Mouse (Mus musculus) cerebellum, adult 2 months (tissue): ENCODE results near the gene Serping1. TPM values are rescaled to one million over a fixed set of nuclear protein-coding genes. Genes with fewer than 3 reads are reported as not detected.

ENCODE experiments used
- DNase-seq, 2 experiments: peaks; one replicate each; pipeline ENCODE4 v3.0.0; 2021
- H3K27ac ChIP-seq: fragments of 200-500 bp; 2 replicates; pipeline ENCODE4 v1.5.1; 2012; ENCODE audit warnings: low read length, control low read depth, inconsistent platforms; ENCODE audit not compliant: insufficient read depth
- H3K27me3 ChIP-seq: fragments of 200-500 bp; 2 replicates; pipeline ENCODE4 v1.6.1; 2012; ENCODE audit warnings: inconsistent platforms, mild to moderate bottlenecking, low read length, moderate library complexity; ENCODE audit not compliant: control insufficient read depth, insufficient read depth
- H3K4me1 ChIP-seq: fragments of 200-500 bp; 2 replicates; pipeline ENCODE4 v1.6.1; 2011; ENCODE audit warnings: low read length; ENCODE audit not compliant: control insufficient read depth, insufficient read depth
- H3K4me3 ChIP-seq: fragments of 200-500 bp; replicated peaks from 2 replicates; pipeline ENCODE3; 2011; ENCODE audit warnings: mild to moderate bottlenecking, low read depth, low read length, control low read depth; ENCODE audit not compliant: insufficient read depth
- CTCF ChIP-seq: fragments of 200-500 bp; IDR thresholded peaks from 2 replicates; pipeline ENCODE4 v1.5.1; 2011; ENCODE audit warnings: low read depth, mild to moderate bottlenecking, control low read depth, low read length, moderate library complexity, borderline replicate concordance; ENCODE audit not compliant: insufficient read depth
- POLR2A ChIP-seq: fragments of 200-500 bp; IDR thresholded peaks from 2 replicates; pipeline ENCODE4 v1.6.1; 2011; ENCODE audit warnings: low read length, control low read depth, borderline replicate concordance; ENCODE audit not compliant: insufficient read depth
- WGBS: fragments of 180-500 bp; shearing (Covaris S2); methylation state at CpG from one replicate; pipeline ENCODE4 v1.1.7; 2018; 5-methylcytosine and 5-hydroxymethylcytosine counted together
- polyA plus RNA-seq: library from polyadenylated mRNA; depleted of rRNA; stranded (reverse); fragments of >200 nt; gene quantifications from 2 replicates; pipeline ENCODE4 v1.2.3, GENCODE M21; 2012

Gene Serping1
- polyA plus RNA-seq, 1 experiment = 19.6 TPM

- no peak for DNase-seq
- H3K27me3 ChIP-seq = no peaks in the 10 kb centered on the region
- H3K27ac ChIP-seq = no peak overlapping the region
- TF ChIP-seq POLR2A (no peak), CTCF (no peak)
- WGBS = 91% methylated on average over 3 of the region's 3 CpGs
- H3K4me3 ChIP-seq = no peak overlapping the region
- H3K4me1 ChIP-seq = no peaks in the 10 kb centered on the region
These were observed 18.6 kb upstream of the Serping1 start for GRCm38 (mm10) chr2:84793871-84794270.

DNA sequence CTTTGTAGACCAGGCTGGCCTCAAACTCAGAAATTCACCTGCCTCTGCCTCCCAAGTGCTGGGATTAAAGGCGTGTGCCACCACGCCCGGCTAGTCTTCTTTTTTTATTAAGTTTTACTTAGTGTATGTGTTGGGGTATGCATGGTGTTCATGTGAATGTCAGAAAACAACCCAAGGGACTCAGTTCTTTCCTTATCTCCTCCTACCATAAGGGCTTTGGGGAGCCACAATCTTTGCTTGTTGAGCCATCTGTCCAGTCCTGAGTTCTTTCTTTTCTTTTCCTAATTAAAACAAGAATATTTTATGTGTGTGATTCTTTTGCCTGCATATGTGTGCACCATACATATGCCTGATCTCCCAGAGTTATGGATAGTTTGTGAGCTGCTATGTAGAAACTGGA is 17.9 kb upstream of the Serping1 start:
- 86% methylated on average over 3 of the region's 3 CpGs for WGBS

GRCm38 (mm10) chr2:84792516-84792915 is 17.3 kb upstream of the Serping1 start:
- no peak for DNase-seq
- WGBS = 70% methylated on average over 3 of the region's 3 CpGs

More for the DNA sequence above, 17.9 kb upstream of the Serping1 start:
- Histone ChIP-seq H3K27me3 (no peaks in the 10 kb centered on the region), H3K4me3 (no peak overlapping the region), H3K27ac (no peak overlapping the region), H3K4me1 (no peaks in the 10 kb centered on the region)
- no peak for DNase-seq
- no peak for TF ChIP-seq POLR2A
- TF ChIP-seq CTCF = no peak

DNA sequence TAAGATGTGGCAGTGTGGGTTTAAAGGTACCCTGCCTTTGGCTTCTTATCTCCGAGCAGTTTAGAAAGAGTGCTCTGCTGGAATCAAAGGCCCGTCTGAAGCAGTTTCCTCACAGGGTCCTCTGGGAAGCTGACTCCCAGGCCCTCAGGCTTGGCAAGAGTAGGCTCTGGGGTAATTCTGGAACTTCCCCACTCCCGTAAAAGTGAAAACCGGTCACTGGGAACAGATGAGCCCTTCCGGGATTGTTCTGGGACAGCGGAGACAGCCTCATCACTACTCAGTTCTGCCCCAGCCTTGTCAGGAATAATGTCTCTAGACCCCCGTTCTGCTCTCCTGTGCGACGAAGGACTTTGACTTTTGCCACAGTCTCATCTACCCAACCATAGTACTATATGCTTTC is 15.2 kb upstream of the Serping1 start:
- Histone ChIP-seq H3K4me1 (no peaks in the 10 kb centered on the region), H3K27ac (no peak overlapping the region), H3K4me3 (no peak overlapping the region), H3K27me3 (no peaks in the 10 kb centered on the region)
- no peak for TF ChIP-seq POLR2A
- TF ChIP-seq CTCF = no peak
- WGBS = 59% methylated on average over 9 of the region's 9 CpGs
- DNase-seq = no peak

More at GRCm38 (mm10) chr2:84792516-84792915, 17.3 kb upstream of the Serping1 start:
- Histone ChIP-seq H3K27ac (no peak overlapping the region), H3K4me1 (no peaks in the 10 kb centered on the region), H3K4me3 (no peak overlapping the region), H3K27me3 (no peaks in the 10 kb centered on the region)
- TF ChIP-seq POLR2A (no peak), CTCF (no peak)

- DNase-seq = no peak
- no peaks in the 10 kb centered on the region for H3K4me1 ChIP-seq
- TF ChIP-seq POLR2A = no peak
- no peak for TF ChIP-seq CTCF
- 83% methylated on average over 3 of the region's 3 CpGs for WGBS
- H3K4me3 ChIP-seq = no peak overlapping the region
- no peaks in the 10 kb centered on the region for H3K27me3 ChIP-seq
- H3K27ac ChIP-seq = no peak overlapping the region
These were observed 13.1 kb upstream of the Serping1 start for GRCm38 (mm10) chr2:84788316-84788715.

DNA sequence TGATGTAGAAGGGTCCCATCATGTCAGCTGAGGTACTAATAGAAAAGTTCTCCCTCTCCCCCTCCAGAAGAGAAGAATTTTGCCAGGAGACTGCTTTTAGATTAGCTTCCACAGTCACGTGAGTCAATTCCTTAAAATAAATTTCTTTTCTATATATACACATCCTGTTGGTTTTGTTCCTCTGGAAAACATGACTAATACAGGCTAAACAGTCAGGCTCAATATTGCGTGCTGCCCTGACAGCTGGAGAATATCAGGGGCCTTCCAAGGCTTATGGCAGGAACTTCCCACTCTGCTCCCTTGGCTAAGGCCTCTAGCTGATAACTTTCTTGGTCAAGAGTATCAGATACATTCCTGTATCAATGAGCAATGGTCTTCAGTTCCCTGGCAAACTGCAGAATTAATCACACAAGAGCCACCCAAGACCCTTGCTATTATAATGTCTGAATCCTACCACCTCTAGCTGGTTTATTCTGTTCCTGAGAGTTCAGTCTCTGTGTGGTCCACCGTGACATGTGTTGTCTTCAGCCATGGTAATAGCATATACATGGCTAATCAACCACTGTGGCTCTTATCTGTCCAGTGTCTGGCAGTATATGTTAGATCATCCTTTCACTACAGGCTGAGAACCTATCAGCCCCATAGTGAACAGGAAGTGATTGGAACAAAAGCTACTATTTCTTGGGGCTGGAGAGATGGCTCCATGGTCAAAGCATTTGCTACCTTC is 8.8 kb upstream of the Serping1 start:
- DNase-seq = no peak
- Histone ChIP-seq H3K27ac (no peak overlapping the region), H3K4me1 (no peaks in the 10 kb centered on the region), H3K27me3 (no peaks in the 10 kb centered on the region), H3K4me3 (no peak overlapping the region)
- WGBS = 85% methylated on average over 3 of the region's 3 CpGs
- no peak for TF ChIP-seq POLR2A
- no peak for TF ChIP-seq CTCF

DNA sequence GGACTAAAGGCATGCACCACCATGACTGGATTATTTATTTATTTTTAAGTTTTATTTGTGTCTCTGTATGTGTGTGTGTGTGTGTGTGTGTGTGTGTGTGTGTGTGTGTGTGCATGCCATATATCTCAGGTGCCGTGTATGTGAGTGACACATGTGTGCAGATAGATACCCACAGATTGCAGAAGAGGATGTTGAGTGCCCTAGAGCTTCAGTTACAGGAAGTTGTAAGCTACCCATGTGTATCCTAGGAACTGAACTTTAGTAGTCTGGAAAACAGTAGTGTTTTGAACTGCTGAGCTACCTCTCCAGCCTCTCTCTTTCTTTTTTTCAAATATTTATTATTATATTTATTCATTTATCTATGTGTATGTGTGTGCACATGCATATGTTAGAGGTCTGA is 8.1 kb upstream of the Serping1 start:
- DNase-seq = no peak
- H3K4me1 ChIP-seq = no peaks in the 10 kb centered on the region
- H3K27ac ChIP-seq = no peak overlapping the region
- no peak overlapping the region for H3K4me3 ChIP-seq
- 100% methylated on average over 1 of the region's 1 CpGs for WGBS
- no peaks in the 10 kb centered on the region for H3K27me3 ChIP-seq
- TF ChIP-seq POLR2A = no peak
- TF ChIP-seq CTCF = no peak

- WGBS = 50% methylated on average over 6 of the region's 6 CpGs
- DNase-seq = no peak
- Histone ChIP-seq H3K27ac (no peak overlapping the region), H3K4me3 (no peak overlapping the region), H3K27me3 (no peaks in the 10 kb centered on the region), H3K4me1 (peaks cover 4% of the 10 kb centered on the region; the same call in 1 of the 2 replicates)
- no peak for TF ChIP-seq CTCF
- TF ChIP-seq POLR2A = no peak
These were observed 4.0 kb upstream of the Serping1 start for GRCm38 (mm10) chr2:84779210-84779609.
